Mouse (Mus musculus): ENCODE measurements around the gene Sox1.

Sox1 gene

GRCm38 (mm10) chr8:12425906-12426305, 30.8 kb downstream of the Sox1 start:
- DNase-seq (ENCODE audit: low read depth), result no peak

- DNase-seq (ENCODE audit: low read depth), result no peak
Observed at GRCm38 (mm10) chr8:12427346-12427745, 32.3 kb downstream of the Sox1 start.

GRCm38 (mm10) chr8:12427886-12428799, 33.0 kb downstream of the Sox1 start:
- no peak for DNase-seq (ENCODE audit: low read depth)

- DNase-seq (ENCODE audit: low read depth), result no peak
Observed at GRCm38 (mm10) chr8:12428931-12429330, 33.8 kb downstream of the Sox1 start.

- no peak for DNase-seq (ENCODE audit: low read depth)
Observed at GRCm38 (mm10) chr8:12429601-12430172, 34.6 kb downstream of the Sox1 start.

- DNase-seq (ENCODE audit: low read depth), result no peak
Observed at GRCm38 (mm10) chr8:12430173-12430899, 35.2 kb downstream of the Sox1 start.

- DNase-seq (ENCODE audit: low read depth), result no peak
Observed at GRCm38 (mm10) chr8:12430900-12431737, 36.0 kb downstream of the Sox1 start.

GRCm38 (mm10) chr8:12431738-12432055, 36.6 kb downstream of the Sox1 start:
- no peak for DNase-seq (ENCODE audit: low read depth)

GRCm38 (mm10) chr8:12432546-12432945, 37.5 kb downstream of the Sox1 start:
- DNase-seq (ENCODE audit: low read depth), result no peak

GRCm38 (mm10) chr8:12434771-12435170, 39.7 kb downstream of the Sox1 start:
- DNase-seq (ENCODE audit: low read depth), result no peak

GRCm38 (mm10) chr8:12438021-12438420, 42.9 kb downstream of the Sox1 start:
- no peak for DNase-seq (ENCODE audit: low read depth)

- DNase-seq (ENCODE audit: low read depth), result no peak
Observed at GRCm38 (mm10) chr8:12439044-12439443, 43.9 kb downstream of the Sox1 start.

- no peak for DNase-seq (ENCODE audit: low read depth)
Observed at GRCm38 (mm10) chr8:12439846-12440245, 44.8 kb downstream of the Sox1 start.

GRCm38 (mm10) chr8:12440997-12441396, 45.9 kb downstream of the Sox1 start:
- DNase-seq (ENCODE audit: low read depth), result no peak

- no peak for DNase-seq (ENCODE audit: low read depth)
Observed at GRCm38 (mm10) chr8:12445258-12445657, 50.2 kb downstream of the Sox1 start.

- no peak for DNase-seq (ENCODE audit: low read depth)
Observed at GRCm38 (mm10) chr8:12445926-12446680, 51.0 kb downstream of the Sox1 start.
